Mouse (Mus musculus) cortical plate, adult 2 months (tissue): ENCODE data around the gene Rpl7l1.

Experiments
- CTCF ChIP-seq: fragments of 200-500 bp; IDR thresholded peaks from 2 replicates; pipeline ENCODE4 v1.5.1; 2011; ENCODE audit warnings: mild to moderate bottlenecking, control low read depth, low read length; ENCODE audit not compliant: insufficient read depth; ENCODE audit errors: extremely low read depth
- POLR2A ChIP-seq: fragments of 200-500 bp; IDR thresholded peaks from 2 replicates; pipeline ENCODE4 v1.6.1; 2011; ENCODE audit warnings: mild to moderate bottlenecking, low read length, control low read depth; ENCODE audit not compliant: insufficient read depth; ENCODE audit errors: extremely low read depth

- TF ChIP-seq CTCF (no peak), POLR2A (no peak)
Observed at GRCm38 (mm10) chr17:46775070-46775469, 7.4 kb downstream of the Rpl7l1 start.
